Mouse (Mus musculus) liver, embryonic 13.5 days (tissue): ENCODE results near the gene Aph1a. TPM values are rescaled to one million over a fixed set of nuclear protein-coding genes. Genes with fewer than 3 reads are reported as not detected.
A peak's percentile ranks its signal among the peaks of the same experiment; 100 is the strongest.

ENCODE experiments used
- ATAC-seq: fragments of 200-750 bp; cut with Nextera tagmentation; 2 replicates; pipeline ENCODE4 v1.8.0; 2017; ENCODE audit warnings: low read depth, mild to moderate bottlenecking, moderate number of reproducible peaks, moderate library complexity
- DNase-seq: peaks from one replicate; pipeline ENCODE4 v3.0.0; 2022
- H3K27ac ChIP-seq: fragments of 300-500 bp; sonication (generic); 2 replicates; pipeline ENCODE4 v1.5.1; 2015; ENCODE audit warnings: moderate library complexity, mild to moderate bottlenecking, inconsistent platforms
- H3K27me3 ChIP-seq: fragments of 300-500 bp; sonication (generic); 2 replicates; pipeline ENCODE4 v1.6.1; 2015; ENCODE audit warnings: mild to moderate bottlenecking, inconsistent platforms
- H3K36me3 ChIP-seq: fragments of 300-500 bp; sonication (generic); 2 replicates; pipeline ENCODE4 v1.6.1; 2015; ENCODE audit warnings: mild to moderate bottlenecking, inconsistent platforms
- H3K4me1 ChIP-seq: fragments of 300-500 bp; sonication (generic); replicated peaks from 2 replicates; pipeline ENCODE4 v1.6.1; 2015; ENCODE audit warnings: inconsistent platforms
- H3K4me2 ChIP-seq: fragments of 300-500 bp; sonication (generic); 2 replicates; pipeline ENCODE4 v1.6.1; 2015; ENCODE audit warnings: inconsistent platforms, mild to moderate bottlenecking, moderate library complexity
- H3K4me3 ChIP-seq: fragments of 300-500 bp; sonication (generic); replicated peaks from 2 replicates; pipeline ENCODE4 v1.5.1; 2015; ENCODE audit warnings: mild to moderate bottlenecking, inconsistent platforms
- H3K9ac ChIP-seq: fragments of 300-500 bp; sonication (generic); 2 replicates; pipeline ENCODE4 v1.6.1; 2015; ENCODE audit warnings: mild to moderate bottlenecking, inconsistent platforms
- H3K9me3 ChIP-seq: fragments of 300-500 bp; sonication (generic); replicated peaks from 2 replicates; pipeline ENCODE4 v1.6.1; 2016; ENCODE audit warnings: inconsistent platforms
- WGBS: fragments of 180-500 bp; shearing (Covaris S2); methylation state at CpG from one replicate; pipeline ENCODE4 v1.1.7; 2015; ENCODE audit not compliant: insufficient replicate concordance; 5-methylcytosine and 5-hydroxymethylcytosine counted together
- polyA plus RNA-seq: library from polyadenylated mRNA; unstranded; fragments of >200 nt; fragmentation: Nextera tagmentation; extraction: Ambion mirVana; gene quantifications from 2 replicates; pipeline ENCODE4 v1.2.1, GENCODE M21; 2015

Aph1a gene
- polyA plus RNA-seq, 1 experiment from 2014 or later = 17.1 TPM

- Histone ChIP-seq H3K4me1 (peaks cover 17% of the 10 kb centered on the region; the same call in 1 of the 2 replicates), H3K36me3 (peaks cover 54% of the 10 kb centered on the region), H3K4me3 (no peak overlapping the region), H3K9ac (peak overlapping the region; percentile 15; the same call in 1 of the 2 replicates), H3K4me2 (no peak overlapping the region), H3K9me3 (no peaks in the 10 kb centered on the region), H3K27ac (no peak overlapping the region), H3K27me3 (no peaks in the 10 kb centered on the region)
- no peak for DNase-seq
- no peak for ATAC-seq
- WGBS = 82% methylated on average over 5 of the region's 5 CpGs
These were observed 28.7 kb upstream of the Aph1a start for GRCm38 (mm10) chr3:95865050-95865449.

GRCm38 (mm10) chr3:95865571-95865970 is 28.2 kb upstream of the Aph1a start:
- Histone ChIP-seq H3K4me2 (no peak overlapping the region), H3K27ac (no peak overlapping the region), H3K27me3 (no peaks in the 10 kb centered on the region), H3K9ac (0 out of 2 replicates have a peak overlapping the region, but pooled peaks have one; percentile 15), H3K4me1 (peaks cover 22% of the 10 kb centered on the region), H3K4me3 (no peak overlapping the region), H3K36me3 (peaks cover 58% of the 10 kb centered on the region), H3K9me3 (no peaks in the 10 kb centered on the region)
- ATAC-seq = no peak
- 90% methylated on average over 20 of the region's 20 CpGs for WGBS
- DNase-seq = no peak

- DNase-seq (no peak), ATAC-seq (no peak)
- peaks cover 26% of the 10 kb centered on the region for H3K4me1 ChIP-seq
- WGBS = 85% methylated on average over 5 of the region's 5 CpGs
- H3K9ac ChIP-seq = no peak overlapping the region
- no peak overlapping the region for H3K4me3 ChIP-seq
- no peak overlapping the region for H3K27ac ChIP-seq
- no peak overlapping the region for H3K4me2 ChIP-seq
- H3K9me3 ChIP-seq = no peaks in the 10 kb centered on the region
- peaks cover 58% of the 10 kb centered on the region for H3K36me3 ChIP-seq
- no peaks in the 10 kb centered on the region for H3K27me3 ChIP-seq
These were observed 27.7 kb upstream of the Aph1a start for GRCm38 (mm10) chr3:95866071-95866470.

GRCm38 (mm10) chr3:95867408-95867807 is 26.4 kb upstream of the Aph1a start:
- Histone ChIP-seq H3K9ac (no peak overlapping the region), H3K27me3 (no peaks in the 10 kb centered on the region), H3K36me3 (peaks cover 58% of the 10 kb centered on the region), H3K27ac (no peak overlapping the region), H3K4me1 (peaks cover 31% of the 10 kb centered on the region), H3K9me3 (no peaks in the 10 kb centered on the region), H3K4me2 (no peak overlapping the region), H3K4me3 (no peak overlapping the region)
- 79% methylated on average over 2 of the region's 2 CpGs for WGBS
- DNase-seq (no peak), ATAC-seq (no peak)

GRCm38 (mm10) chr3:95870976-95871375 is 22.8 kb upstream of the Aph1a start:
- H3K27ac ChIP-seq = peak overlapping the region; percentile 89
- H3K9me3 ChIP-seq = no peaks in the 10 kb centered on the region
- DNase-seq (no peak), ATAC-seq (peak; percentile 51)
- no peaks in the 10 kb centered on the region for H3K27me3 ChIP-seq
- peak overlapping the region; percentile 81 for H3K4me2 ChIP-seq
- H3K36me3 ChIP-seq = peaks cover 35% of the 10 kb centered on the region
- H3K4me3 ChIP-seq = peak overlapping the region; percentile 74
- H3K9ac ChIP-seq = peak overlapping the region; percentile 86
- H3K4me1 ChIP-seq = peaks cover 46% of the 10 kb centered on the region
- 3% methylated on average over 15 of the region's 15 CpGs for WGBS

- Histone ChIP-seq H3K4me1 (peaks cover 46% of the 10 kb centered on the region), H3K9ac (peak within 1 kb of the TSS; percentile 86), H3K9me3 (no peaks in the 10 kb centered on the region), H3K4me2 (peak within 1 kb of the TSS; percentile 81), H3K4me3 (peak within 1 kb of the TSS; percentile 74), H3K27me3 (no peaks in the 10 kb centered on the region), H3K27ac (peak within 1 kb of the TSS; percentile 89), H3K36me3 (peaks cover 31% of the 10 kb centered on the region)
- peak; percentile 81 for DNase-seq
- ATAC-seq = peak; percentile 94
- WGBS = under 1% methylated on average over 33 of the region's 33 CpGs
These were observed 22.3 kb upstream of the Aph1a start, which contains the start of gene Mrps21 for GRCm38 (mm10) chr3:95871392-95871867. TSS of gene Mrps21 (minus strand) at chr3:95871519.

GRCm38 (mm10) chr3:95872048-95872447 is 21.7 kb upstream of the Aph1a start:
- no peaks in the 10 kb centered on the region for H3K9me3 ChIP-seq
- H3K4me2 ChIP-seq = peak overlapping the region; percentile 81
- no peaks in the 10 kb centered on the region for H3K27me3 ChIP-seq
- WGBS = 61% methylated on average over 7 of the region's 7 CpGs
- H3K4me3 ChIP-seq = peak overlapping the region; percentile 74
- no peak for DNase-seq
- H3K9ac ChIP-seq = peak overlapping the region; percentile 86
- peak overlapping the region; percentile 58 for H3K27ac ChIP-seq
- peaks cover 26% of the 10 kb centered on the region for H3K36me3 ChIP-seq
- no peak for ATAC-seq
- peaks cover 46% of the 10 kb centered on the region for H3K4me1 ChIP-seq

- Histone ChIP-seq H3K4me1 (peaks cover 37% of the 10 kb centered on the region), H3K9ac (no peak overlapping the region), H3K27ac (no peak overlapping the region), H3K36me3 (no peaks in the 10 kb centered on the region), H3K4me2 (no peak overlapping the region), H3K27me3 (peaks cover 23% of the 10 kb centered on the region), H3K4me3 (no peak overlapping the region), H3K9me3 (no peaks in the 10 kb centered on the region)
- DNase-seq (no peak), ATAC-seq (no peak)
- WGBS = 81% methylated on average over 4 of the region's 4 CpGs
These were observed 14.7 kb upstream of the Aph1a start for GRCm38 (mm10) chr3:95879063-95879462.

- Histone ChIP-seq H3K36me3 (no peaks in the 10 kb centered on the region), H3K9ac (peak within 1 kb of the TSS; percentile 59), H3K9me3 (no peaks in the 10 kb centered on the region), H3K4me2 (peak within 1 kb of the TSS; percentile 92), H3K27me3 (peaks cover 28% of the 10 kb centered on the region), H3K4me3 (peak within 1 kb of the TSS; percentile 56), H3K27ac (no peak within 1 kb of the TSS), H3K4me1 (peaks cover 22% of the 10 kb centered on the region)
- 1% methylated on average over 66 of the region's 66 CpGs for WGBS
- DNase-seq (peak; percentile 86), ATAC-seq (peak; percentile 94)
These were observed 11.6 kb upstream of the Aph1a start, which contains the start of gene Ciart for GRCm38 (mm10) chr3:95881979-95882815. TSS of gene Ciart (minus strand) at chr3:95882251.

- WGBS = 2% methylated on average over 24 of the region's 24 CpGs
- no peak overlapping the region for H3K27ac ChIP-seq
- ATAC-seq = no peak
These were observed 10.8 kb upstream of the Aph1a start for GRCm38 (mm10) chr3:95882816-95883425.

GRCm38 (mm10) chr3:95884400-95884799 is 9.4 kb upstream of the Aph1a start:
- 74% methylated on average over 5 of the region's 5 CpGs for WGBS
- no peaks in the 10 kb centered on the region for H3K36me3 ChIP-seq
- H3K9ac ChIP-seq = no peak overlapping the region
- H3K4me1 ChIP-seq = peaks cover 22% of the 10 kb centered on the region
- H3K27ac ChIP-seq = no peak overlapping the region
- no peak for ATAC-seq
- DNase-seq = no peak
- no peak overlapping the region for H3K4me3 ChIP-seq
- H3K27me3 ChIP-seq = peaks cover 28% of the 10 kb centered on the region
- no peak overlapping the region for H3K4me2 ChIP-seq
- no peaks in the 10 kb centered on the region for H3K9me3 ChIP-seq

More at GRCm38 (mm10) chr3:95882816-95883425, 10.8 kb upstream of the Aph1a start:
- H3K4me1 ChIP-seq = peaks cover 22% of the 10 kb centered on the region
- peaks cover 28% of the 10 kb centered on the region for H3K27me3 ChIP-seq
- no peak for DNase-seq
- peak overlapping the region; percentile 56 for H3K4me3 ChIP-seq
- no peaks in the 10 kb centered on the region for H3K36me3 ChIP-seq
- peak overlapping the region; percentile 92 for H3K4me2 ChIP-seq
- no peaks in the 10 kb centered on the region for H3K9me3 ChIP-seq
- peak overlapping the region; percentile 59 for H3K9ac ChIP-seq
